Mouse (Mus musculus) neutrophil, adult 59 days (primary cell): ENCODE measurements around the gene Smim22. TPM values are rescaled to one million over a fixed set of nuclear protein-coding genes. Genes with fewer than 3 reads are reported as not detected.

Experiments used
- total RNA-seq, 2 experiments: library from RNA; stranded (reverse); gene quantifications; 1 replicate in 1 of 2; 2 replicates in 1 of 2; pipeline ENCODE4 v1.2.4; 2023

The Smim22 gene
- total RNA-seq: not detected

DNA sequence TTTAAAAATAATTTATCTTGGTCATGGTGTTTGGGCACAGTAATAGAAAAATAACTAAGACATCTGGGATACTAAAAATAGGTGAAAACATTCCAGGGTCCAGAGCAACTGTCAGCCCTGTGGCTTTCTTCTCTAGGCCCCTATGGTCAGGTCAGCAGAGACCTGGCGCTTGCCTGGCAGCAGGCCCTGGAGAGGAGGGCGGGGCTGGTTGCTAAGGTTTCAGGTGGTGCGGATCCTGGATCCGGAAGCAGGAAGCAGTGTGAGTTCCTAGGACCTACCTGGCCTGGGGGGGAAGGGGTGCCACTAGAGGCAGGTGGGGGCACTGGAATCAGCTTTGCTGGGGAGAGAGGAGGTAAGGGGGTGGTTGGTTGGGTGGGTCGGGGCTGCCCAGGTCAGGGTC is at the start of gene Smim22:
Gene Smim22, plus strand, starts transcription at position 222 of the 400 bp plus-strand sequence.

DNA sequence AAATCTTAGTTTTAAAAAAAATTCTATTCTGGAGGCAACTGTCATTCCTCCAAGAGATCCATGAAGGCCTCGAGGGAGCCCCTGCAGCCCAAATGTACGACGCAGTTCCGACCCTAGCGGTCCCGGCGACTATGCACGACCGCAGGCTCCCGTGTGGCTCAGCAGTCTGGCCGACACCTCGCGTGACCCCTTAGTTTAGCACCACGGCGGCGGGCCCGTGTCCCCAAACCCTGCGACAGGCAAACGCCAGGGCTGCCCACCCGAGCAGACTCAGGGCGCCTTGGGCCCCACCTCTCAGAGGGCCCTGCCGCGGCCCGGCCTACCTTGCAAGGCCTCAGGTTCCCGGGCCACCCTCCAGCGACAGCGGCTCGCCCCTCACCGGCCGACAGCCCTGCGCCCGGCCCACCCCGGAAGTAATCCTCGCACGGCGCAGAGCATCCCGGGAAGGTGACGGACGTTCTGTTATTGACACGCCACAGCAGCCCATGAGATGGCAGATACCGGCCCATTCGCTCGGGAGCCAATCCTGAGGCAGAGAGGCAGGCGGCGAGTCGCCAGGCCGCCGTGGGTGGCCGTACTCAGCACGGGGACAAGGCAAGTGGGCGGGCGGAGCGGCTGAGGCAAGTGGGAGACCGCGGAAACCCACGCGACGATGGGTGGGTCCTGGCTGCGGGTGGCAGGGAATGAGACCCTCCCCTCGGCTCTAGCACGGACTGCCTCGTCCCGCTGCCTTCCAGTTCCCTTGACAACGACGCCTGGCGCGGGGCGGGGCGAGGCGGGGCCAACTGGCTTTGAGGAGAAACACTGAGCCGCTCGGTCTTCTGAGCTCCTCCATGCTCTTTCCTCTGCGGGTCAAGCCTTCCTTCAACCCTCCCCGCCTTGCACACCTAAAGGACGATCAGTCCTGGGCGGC is 43.0 kb upstream of the Smim22 start, which contains the start of gene Anks3:
Gene Anks3, minus strand, starts transcription at position 409 of the 913 bp plus-strand sequence.

DNA sequence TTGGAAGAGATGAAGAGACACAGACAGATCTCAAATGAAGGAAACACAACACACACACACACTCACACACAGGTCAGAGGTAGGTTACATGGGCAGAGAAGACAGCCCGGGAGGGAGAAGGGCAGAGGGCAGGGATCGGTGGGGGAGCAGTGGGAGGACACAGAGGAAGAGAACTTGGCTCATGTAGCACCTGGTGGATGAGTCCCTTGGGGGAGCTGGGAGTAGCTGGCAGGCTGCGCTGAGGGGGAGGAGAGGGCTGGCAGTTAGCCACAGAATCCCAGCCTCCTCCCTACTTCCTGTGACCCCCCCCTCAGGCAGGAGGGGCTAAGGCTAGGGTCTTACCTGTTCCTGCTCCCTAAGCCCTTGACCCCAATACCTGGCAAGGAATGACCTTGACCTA is 9.5 kb upstream of the Smim22 start, which contains the start of gene Sept12:
Gene Sept12, minus strand, starts transcription at position 300 of the 400 bp plus-strand sequence.

GRCm38 (mm10) chr16:5013054-5013838 is 6.2 kb downstream of the Smim22 start, which contains the start of gene Rogdi:
Gene Rogdi, minus strand, starts transcription at chr16:5013553.

GRCm38 (mm10) chr16:5049774-5050234 is 42.7 kb downstream of the Smim22 start, which contains the start of the genes Glyr1 and Ubn1:
Gene Glyr1, minus strand, starts transcription at chr16:5049863.
Gene Ubn1, plus strand, starts transcription at chr16:5050057.

Other genes starting within 250 kb of the Smim22 start
- gene Cdip1, start 217.0 kb upstream of the Smim22 start, total RNA-seq: 10 to 100 TPM; 15.4 to 16.5 TPM
- not detected for gene 4930562C15Rik, start 171.9 kb upstream of the Smim22 start, total RNA-seq
- gene Ubald1, start 127.0 kb upstream of the Smim22 start, total RNA-seq: 10 to 100 TPM; 52.9 to 56.4 TPM
- 10 to 100 TPM; 55.5 to 60.1 TPM for gene Mgrn1, start 121.0 kb upstream of the Smim22 start, total RNA-seq
- gene Nudt16l1, start 68.5 kb upstream of the Smim22 start, total RNA-seq: 10 to 100 TPM; 27.8 to 34.6 TPM
- gene Anks3, start 43.1 kb upstream of the Smim22 start, total RNA-seq: 10 to 100 TPM; 39.8 to 47.6 TPM
- gene Sept12, start 9.4 kb upstream of the Smim22 start, total RNA-seq: not detected
- 100 to 1,000 TPM; 232 to 265 TPM for gene Rogdi, start 6.3 kb downstream of the Smim22 start, total RNA-seq
- gene Glyr1, start 42.6 kb downstream of the Smim22 start, total RNA-seq: 100 to 1,000 TPM; 142 to 143 TPM
- 10 to 100 TPM; 68.3 to 82.6 TPM for gene Ubn1, start 42.8 kb downstream of the Smim22 start, total RNA-seq
- under 1 TPM in 1 of 2 experiments, not detected in 1; 0.18 TPM for gene Ppl, start 125.1 kb downstream of the Smim22 start, total RNA-seq
- gene Sec14l5, start 139.8 kb downstream of the Smim22 start, total RNA-seq: not detected
- gene Nagpa, start 196.7 kb downstream of the Smim22 start, total RNA-seq: 10 to 100 TPM; 30.3 to 37.4 TPM
- gene AU021092, start 215.0 kb downstream of the Smim22 start, total RNA-seq: not detected
- gene Alg1, start 226.3 kb downstream of the Smim22 start, total RNA-seq: 10 to 100 TPM; 10.6 to 17.9 TPM
- gene Eef2kmt, start 248.7 kb downstream of the Smim22 start, total RNA-seq: 1 to 10 TPM; 4.1 to 5.4 TPM